Mouse (Mus musculus): ENCODE measurements around the gene Glce.

Gene Glce

DNA sequence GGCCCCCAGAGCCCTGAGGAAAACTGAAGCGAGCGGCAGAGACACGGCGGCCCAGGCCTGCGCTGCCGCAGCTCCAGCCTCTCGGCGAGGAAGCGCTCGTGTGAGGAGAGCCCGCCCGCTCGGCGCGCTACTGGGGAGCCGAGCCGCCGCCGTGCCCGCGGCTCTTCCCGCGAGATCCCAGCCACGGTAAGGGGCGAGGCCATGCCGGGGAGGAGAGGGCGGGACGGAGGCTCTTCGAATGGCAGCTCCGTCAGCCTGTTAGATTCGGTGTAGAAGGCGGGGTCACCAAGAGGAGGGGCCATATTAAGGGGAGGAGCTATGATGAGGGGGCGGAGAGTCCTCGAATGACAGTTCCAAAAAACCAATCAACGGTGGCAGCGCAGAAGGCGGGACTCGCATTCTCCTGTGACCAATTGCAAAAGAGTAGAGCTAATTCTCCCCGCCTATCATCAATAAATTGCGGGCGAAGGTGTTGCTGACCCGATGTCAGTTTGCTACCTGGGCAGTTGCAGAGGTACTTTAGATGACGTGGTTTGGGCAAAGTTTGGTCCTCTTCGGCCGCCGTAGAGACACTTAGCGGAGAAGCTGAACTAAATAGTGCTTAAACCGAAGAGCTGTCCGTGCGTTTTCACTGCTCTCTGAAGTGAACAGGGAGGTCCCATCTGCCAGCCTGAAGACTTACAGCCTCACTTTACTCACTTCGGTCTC is at the start of gene Glce:
TSS of gene Glce (minus strand) at position 148 of the 708 bp plus-strand sequence.
- DNase-seq (ENCODE audit: low read depth, low spot score), result peak; percentile 99

DNA sequence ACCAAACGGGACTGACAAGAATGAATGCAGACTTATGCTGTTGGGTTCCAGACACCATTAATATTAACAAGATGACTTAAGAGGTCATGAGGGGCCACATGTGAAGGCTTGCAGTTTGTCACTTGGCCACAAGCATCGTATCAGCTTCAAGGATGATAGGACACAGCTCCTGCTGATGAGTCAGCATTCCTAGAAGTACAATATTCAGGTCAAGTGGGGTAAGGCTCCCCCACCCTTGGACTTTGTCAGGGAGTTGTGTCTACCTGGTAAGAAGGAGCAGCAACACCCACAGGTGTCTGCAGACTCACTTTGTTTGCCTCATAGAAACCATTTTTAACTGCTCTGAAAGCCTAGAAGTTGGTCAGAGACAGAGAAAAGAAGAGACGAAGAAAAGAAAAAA is 49.8 kb upstream of the Glce start:
- DNase-seq (ENCODE audit: low read depth, low spot score), result no peak

DNA sequence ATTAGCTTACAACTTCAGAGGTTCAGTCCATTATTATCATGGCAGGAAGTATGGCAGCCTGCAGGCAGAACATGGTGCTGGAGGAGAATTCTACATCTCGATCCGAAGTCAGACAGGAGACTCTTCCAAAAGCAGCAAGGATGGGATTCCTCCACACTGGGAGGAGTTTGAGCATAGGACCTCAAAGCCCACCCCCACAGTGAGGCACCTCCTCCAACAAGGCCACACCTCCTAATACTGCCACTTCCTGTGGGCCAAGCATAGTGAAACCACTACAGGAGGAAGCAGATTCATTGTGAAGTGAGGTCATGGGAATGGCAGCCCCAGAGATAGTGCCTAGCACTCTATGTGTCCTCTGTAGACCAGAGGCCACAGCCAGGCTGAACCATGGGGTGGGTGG is 48.5 kb upstream of the Glce start:
- no peak for DNase-seq (ENCODE audit: low read depth, low spot score)

GRCm38 (mm10) chr9:62166621-62167020 is 44.2 kb upstream of the Glce start:
- DNase-seq (ENCODE audit: low read depth, low spot score), result no peak

- peak; percentile 41 for DNase-seq (ENCODE audit: low read depth, low spot score)
Observed at GRCm38 (mm10) chr9:62166186-62166585, 43.7 kb upstream of the Glce start.

- DNase-seq (ENCODE audit: low read depth, low spot score), result no peak
Observed at GRCm38 (mm10) chr9:62162889-62163291, 40.4 kb upstream of the Glce start.

- no peak for DNase-seq (ENCODE audit: low read depth, low spot score)
Observed at GRCm38 (mm10) chr9:62160788-62161187, 38.3 kb upstream of the Glce start.

DNA sequence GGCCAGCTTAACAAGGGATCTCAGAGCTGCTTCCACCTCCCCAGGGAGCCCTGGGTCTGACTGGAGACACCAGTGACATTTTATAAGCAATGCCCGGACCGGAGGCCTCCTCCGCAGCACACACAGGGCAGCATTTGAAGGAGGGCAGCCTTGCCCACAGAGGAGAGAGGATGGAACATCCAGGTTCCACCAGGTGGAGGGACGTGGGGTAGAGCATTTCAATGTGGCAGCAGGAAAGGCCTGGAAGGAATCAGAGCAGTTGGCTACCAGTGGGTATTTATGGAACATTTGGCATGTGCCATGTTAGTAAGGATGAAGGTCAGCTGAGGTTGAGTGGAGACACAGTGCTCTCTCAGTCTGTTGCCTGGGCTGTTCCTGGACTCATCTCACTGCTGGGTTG is 36.3 kb upstream of the Glce start:
- peak; percentile 94 for DNase-seq (ENCODE audit: low read depth, low spot score)

GRCm38 (mm10) chr9:62155821-62156220 is 33.4 kb upstream of the Glce start:
- peak; percentile 33 for DNase-seq (ENCODE audit: low read depth, low spot score)

DNA sequence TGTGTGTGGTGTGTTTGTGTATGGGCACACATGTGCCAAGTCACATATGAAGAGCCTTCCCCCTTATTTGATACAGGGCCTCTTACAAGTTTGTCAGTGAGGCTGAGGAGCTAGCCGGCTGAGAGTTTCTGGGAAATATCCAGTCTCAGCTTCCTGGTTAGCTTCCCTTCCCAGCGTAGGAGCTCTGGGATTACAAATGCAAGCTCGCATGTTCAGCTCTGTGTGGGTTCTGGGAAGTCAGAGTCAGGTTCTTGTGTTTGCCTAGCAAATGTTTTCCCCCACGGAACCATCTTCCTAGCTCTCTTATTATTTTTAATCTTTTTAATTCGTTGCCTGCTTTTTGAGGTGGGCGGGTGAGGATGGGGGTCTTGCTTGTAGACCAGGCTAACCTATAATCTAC is 32.9 kb upstream of the Glce start:
- peak; percentile 52 for DNase-seq (ENCODE audit: low read depth, low spot score)

DNA sequence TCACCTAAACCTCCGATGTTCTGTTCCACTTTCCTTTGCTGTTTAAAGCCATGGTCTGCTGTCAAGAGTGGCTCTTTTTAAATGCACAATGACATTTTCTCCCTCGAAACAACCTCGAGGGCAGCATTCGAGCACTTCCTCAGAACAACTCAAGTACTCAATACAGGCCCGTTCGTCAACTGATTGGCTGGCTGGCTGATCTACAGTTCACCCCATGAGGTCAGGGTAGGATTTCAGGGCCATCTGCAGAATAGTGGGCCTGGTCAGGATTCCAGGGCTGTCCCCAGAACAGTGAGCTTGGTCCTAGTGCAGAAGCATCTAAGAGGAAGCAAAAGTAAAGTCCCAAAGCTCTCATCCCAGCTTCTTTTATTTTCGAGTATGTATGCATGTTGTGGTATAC is 32.5 kb upstream of the Glce start:
- no peak for DNase-seq (ENCODE audit: low read depth, low spot score)

- DNase-seq (ENCODE audit: low read depth, low spot score), result no peak
Observed at GRCm38 (mm10) chr9:62154551-62154950, 32.1 kb upstream of the Glce start.

GRCm38 (mm10) chr9:62153263-62153662 is 30.8 kb upstream of the Glce start:
- DNase-seq (ENCODE audit: low read depth, low spot score), result peak; percentile 97

GRCm38 (mm10) chr9:62152506-62152905 is 30.1 kb upstream of the Glce start:
- no peak for DNase-seq (ENCODE audit: low read depth, low spot score)

- no peak for DNase-seq (ENCODE audit: low read depth, low spot score)
Observed at GRCm38 (mm10) chr9:62145198-62145597, 22.7 kb upstream of the Glce start.

GRCm38 (mm10) chr9:62143428-62143827 is 21.0 kb upstream of the Glce start:
- no peak for DNase-seq (ENCODE audit: low read depth, low spot score)

- no peak for DNase-seq (ENCODE audit: low read depth, low spot score)
Observed at GRCm38 (mm10) chr9:62139027-62139426, 16.6 kb upstream of the Glce start.

DNA sequence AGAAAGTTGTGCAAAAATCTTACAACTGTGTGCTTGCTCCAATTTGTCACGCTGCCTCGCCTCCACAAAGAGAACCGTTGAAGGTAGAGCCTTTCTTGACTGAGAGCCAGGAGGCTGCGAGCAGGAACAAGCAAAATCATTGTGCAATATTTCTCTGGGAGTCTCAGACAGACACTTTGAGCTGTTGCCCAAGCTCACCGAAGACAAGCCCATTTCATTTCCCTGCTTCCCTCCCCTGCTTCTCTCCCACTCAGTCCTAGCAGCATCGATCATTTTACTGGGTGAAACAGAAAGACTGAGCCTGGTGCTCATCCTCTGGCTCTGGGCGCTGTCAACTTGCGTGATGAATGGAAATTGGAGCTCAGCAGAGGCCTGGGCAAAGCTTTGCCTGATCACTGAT is 14.8 kb upstream of the Glce start:
- DNase-seq (ENCODE audit: low read depth, low spot score), result peak; percentile 88

- peak; percentile 74 for DNase-seq (ENCODE audit: low read depth, low spot score)
Observed at GRCm38 (mm10) chr9:62132005-62132782, 9.7 kb upstream of the Glce start.

DNA sequence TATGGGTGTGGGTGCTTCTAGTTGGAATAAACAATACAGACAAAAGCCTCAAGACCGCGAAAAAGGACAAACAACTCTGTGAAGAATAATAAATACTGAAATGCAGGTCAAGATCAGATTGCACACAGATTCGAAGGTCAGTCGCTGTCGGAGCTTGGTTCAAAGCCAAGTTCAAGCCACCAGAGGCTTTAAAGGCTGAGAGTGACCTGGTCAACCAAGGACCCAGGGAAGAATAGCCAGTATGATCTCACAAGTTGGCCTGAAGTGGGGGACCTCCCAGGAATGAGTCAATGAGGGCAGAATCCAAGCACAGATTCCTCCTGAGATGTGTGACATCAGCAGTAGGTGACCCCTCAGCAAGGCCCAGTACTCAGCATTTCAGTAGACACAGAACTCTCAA is 8.3 kb upstream of the Glce start:
- DNase-seq (ENCODE audit: low read depth, low spot score), result no peak

- DNase-seq (ENCODE audit: low read depth, low spot score), result no peak
Observed at GRCm38 (mm10) chr9:62128056-62128455, 5.6 kb upstream of the Glce start.

DNA sequence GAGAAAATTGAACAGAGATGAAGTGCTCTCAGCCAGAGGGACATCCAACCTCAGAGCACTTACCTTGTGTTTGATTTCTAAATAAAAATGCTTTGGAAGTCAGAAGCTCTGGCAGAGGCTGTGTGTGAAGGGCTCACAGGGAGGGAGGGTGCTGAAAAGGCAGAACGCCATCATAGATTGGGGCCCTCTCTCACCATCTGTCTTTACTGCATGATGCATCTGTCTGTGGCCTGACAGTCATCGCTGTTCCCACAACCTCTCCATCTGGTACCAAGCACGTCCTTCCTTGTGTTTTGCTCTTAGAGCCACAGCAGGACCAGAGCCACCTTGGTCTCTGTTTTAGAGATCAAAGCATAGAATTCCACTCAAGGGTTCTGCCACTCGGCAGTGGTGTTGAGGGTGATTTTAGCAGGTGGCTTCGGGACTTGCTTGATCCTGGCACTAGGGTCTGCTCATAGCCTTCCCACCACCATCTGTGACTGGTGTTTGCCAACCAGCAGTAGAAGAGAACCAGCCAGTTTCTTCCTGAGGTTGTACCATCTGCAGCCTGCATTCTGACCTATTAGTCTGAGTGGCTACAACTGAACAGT is 3.6 kb upstream of the Glce start:
- DNase-seq (ENCODE audit: low read depth, low spot score), result peak; percentile 83

DNA sequence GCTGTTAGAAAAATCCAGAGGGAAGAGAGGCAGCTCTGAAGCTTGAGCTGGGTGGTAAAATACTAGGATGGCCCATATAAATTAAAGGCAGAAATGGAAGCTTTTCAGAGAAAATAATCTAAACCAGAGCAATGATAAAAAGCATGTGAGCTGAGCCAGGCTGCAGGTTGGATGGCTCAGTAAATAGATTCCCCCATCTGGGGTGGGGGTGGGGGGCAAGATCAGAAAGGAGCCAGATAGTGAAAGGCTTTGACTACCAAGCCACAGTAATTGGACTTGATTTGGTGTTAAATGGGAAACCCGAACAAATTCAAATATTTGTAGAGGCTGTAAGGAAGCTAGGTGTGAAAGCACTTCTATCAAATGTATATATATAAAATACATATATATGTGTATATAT is 1.8 kb upstream of the Glce start:
- no peak for DNase-seq (ENCODE audit: low read depth, low spot score)
